Mouse (Mus musculus) lung, embryonic 16.5 days (tissue): ENCODE data around the gene Srm. TPM values are rescaled to one million over a fixed set of nuclear protein-coding genes. Genes with fewer than 3 reads are reported as not detected.
A peak's percentile ranks its signal among the peaks of the same experiment; 100 is the strongest.

ENCODE experiments used
- ATAC-seq: fragments of 200-750 bp; cut with Nextera tagmentation; 2 replicates; pipeline ENCODE4 v1.8.0; 2017; ENCODE audit warnings: low read depth, mild to moderate bottlenecking, moderate library complexity
- H3K27ac ChIP-seq: fragments of 300-500 bp; sonication (generic); 2 replicates; pipeline ENCODE4 v1.5.1; 2014; ENCODE audit warnings: mild to moderate bottlenecking, control low read depth, low read length
- H3K27me3 ChIP-seq: fragments of 300-500 bp; sonication (generic); 2 replicates; pipeline ENCODE4 v1.6.1; 2014; ENCODE audit warnings: low read depth, low read length, mixed read lengths; ENCODE audit not compliant: control insufficient read depth, insufficient read depth
- H3K36me3 ChIP-seq: fragments of 300-500 bp; sonication (generic); 2 replicates; pipeline ENCODE4 v1.6.1; 2014; ENCODE audit warnings: low read length; ENCODE audit not compliant: control insufficient read depth, insufficient read depth
- H3K4me1 ChIP-seq: fragments of 300-500 bp; sonication (generic); replicated peaks from 2 replicates; pipeline ENCODE4 v1.6.1; 2014; ENCODE audit warnings: low read length, mixed read lengths; ENCODE audit not compliant: control insufficient read depth, insufficient read depth
- H3K4me2 ChIP-seq: fragments of 300-500 bp; sonication (generic); 2 replicates; pipeline ENCODE4 v1.6.1; 2014; ENCODE audit warnings: low read depth, low read length, control low read depth
- H3K4me3 ChIP-seq: fragments of 300-500 bp; sonication (generic); 2 replicates; pipeline ENCODE4 v1.5.1; 2014; ENCODE audit warnings: mild to moderate bottlenecking, low read length, control low read depth
- H3K9ac ChIP-seq: fragments of 300-500 bp; sonication (generic); 2 replicates; pipeline ENCODE4 v1.6.1; 2014; ENCODE audit warnings: low read length, control low read depth
- H3K9me3 ChIP-seq: fragments of 300-500 bp; sonication (generic); 2 replicates; pipeline ENCODE4 v1.6.1; 2016; ENCODE audit warnings: low read length; ENCODE audit not compliant: control insufficient read depth
- WGBS: fragments of 180-500 bp; shearing (Covaris S2); extraction: QIAGEN DNeasy Blood & Tissue Kit; methylation state at CpG from one replicate; pipeline ENCODE4 v1.1.7; 2014; 5-methylcytosine and 5-hydroxymethylcytosine counted together
- polyA plus RNA-seq: library from polyadenylated mRNA; unstranded; fragments of >200 nt; fragmentation: Nextera tagmentation; extraction: Ambion mirVana; gene quantifications from 2 replicates; pipeline ENCODE4 v1.2.1, GENCODE M21; 2015

The Srm gene
- polyA plus RNA-seq, 1 experiment from 2014 or later = 126 TPM

GRCm38 (mm10) chr4:148607758-148608157 is 16.5 kb downstream of the Srm start:
- ATAC-seq = 0 out of 2 replicates have a peak, but pooled peaks have one; percentile 35
- Histone ChIP-seq H3K27ac (no peak overlapping the region), H3K27me3 (no peaks in the 10 kb centered on the region), H3K9ac (no peak overlapping the region), H3K4me3 (no peak overlapping the region), H3K36me3 (peaks cover 3% of the 10 kb centered on the region; the same call in 1 of the 2 replicates), H3K9me3 (no peaks in the 10 kb centered on the region), H3K4me2 (no peak overlapping the region), H3K4me1 (0 out of 2 replicates have a peak, but pooled peaks cover 3% of the 10 kb centered on the region)
- WGBS = 21% methylated on average over 5 of the region's 5 CpGs

GRCm38 (mm10) chr4:148609805-148610204 is 18.5 kb downstream of the Srm start:
- no peaks in the 10 kb centered on the region for H3K9me3 ChIP-seq
- no peak overlapping the region for H3K4me2 ChIP-seq
- no peak overlapping the region for H3K9ac ChIP-seq
- WGBS = 69% methylated on average over 5 of the region's 5 CpGs
- no peak overlapping the region for H3K27ac ChIP-seq
- ATAC-seq = no peak
- H3K4me3 ChIP-seq = no peak overlapping the region
- no peaks in the 10 kb centered on the region for H3K27me3 ChIP-seq
- H3K4me1 ChIP-seq = 0 out of 2 replicates have a peak, but pooled peaks cover 3% of the 10 kb centered on the region
- H3K36me3 ChIP-seq = peaks cover 12% of the 10 kb centered on the region

- H3K9ac ChIP-seq = no peak overlapping the region
- H3K27me3 ChIP-seq = no peaks in the 10 kb centered on the region
- ATAC-seq = no peak
- 53% methylated on average over 5 of the region's 5 CpGs for WGBS
- H3K4me1 ChIP-seq = 0 out of 2 replicates have a peak, but pooled peaks cover 3% of the 10 kb centered on the region
- no peaks in the 10 kb centered on the region for H3K9me3 ChIP-seq
- H3K4me3 ChIP-seq = no peak overlapping the region
- no peak overlapping the region for H3K4me2 ChIP-seq
- H3K36me3 ChIP-seq = peaks cover 19% of the 10 kb centered on the region
- no peak overlapping the region for H3K27ac ChIP-seq
Observed at GRCm38 (mm10) chr4:148610631-148611364, 19.5 kb downstream of the Srm start.

DNA sequence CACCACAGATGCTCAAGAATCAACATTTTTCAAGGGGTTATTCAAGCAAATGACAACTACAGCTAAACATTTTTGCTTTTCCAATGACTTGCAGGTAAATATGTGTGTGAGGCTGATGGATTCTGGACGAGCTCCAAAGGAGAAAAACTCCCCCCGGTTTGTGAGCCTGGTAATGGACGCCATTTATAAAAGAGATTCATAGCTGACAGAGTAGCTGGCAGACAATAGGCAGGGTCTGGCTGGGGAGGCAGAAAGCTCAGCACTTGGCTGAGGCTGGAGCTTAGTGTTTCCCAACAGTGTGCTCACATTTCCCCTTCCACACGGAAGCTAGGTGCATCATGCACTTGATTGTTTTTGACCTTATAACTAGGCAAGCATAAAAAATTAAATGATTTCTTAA is 21.3 kb downstream of the Srm start:
- 47% methylated on average over 4 of the region's 4 CpGs for WGBS
- H3K4me3 ChIP-seq = no peak overlapping the region
- H3K27ac ChIP-seq = no peak overlapping the region
- no peak for ATAC-seq
- H3K4me1 ChIP-seq = 0 out of 2 replicates have a peak, but pooled peaks cover 3% of the 10 kb centered on the region
- H3K36me3 ChIP-seq = peaks cover 25% of the 10 kb centered on the region
- no peaks in the 10 kb centered on the region for H3K9me3 ChIP-seq
- no peak overlapping the region for H3K9ac ChIP-seq
- no peak overlapping the region for H3K4me2 ChIP-seq
- no peaks in the 10 kb centered on the region for H3K27me3 ChIP-seq

GRCm38 (mm10) chr4:148613738-148614137 is 22.4 kb downstream of the Srm start:
- peaks cover 31% of the 10 kb centered on the region for H3K36me3 ChIP-seq
- 83% methylated on average over 9 of the region's 9 CpGs for WGBS
- H3K9me3 ChIP-seq = no peaks in the 10 kb centered on the region
- no peak overlapping the region for H3K4me3 ChIP-seq
- H3K27me3 ChIP-seq = no peaks in the 10 kb centered on the region
- H3K27ac ChIP-seq = no peak overlapping the region
- H3K4me2 ChIP-seq = no peak overlapping the region
- H3K4me1 ChIP-seq = 0 out of 2 replicates have a peak, but pooled peaks cover under 1% of the 10 kb centered on the region
- H3K9ac ChIP-seq = no peak overlapping the region
- ATAC-seq = no peak

GRCm38 (mm10) chr4:148619805-148620204 is 28.5 kb downstream of the Srm start:
- Histone ChIP-seq H3K9me3 (no peaks in the 10 kb centered on the region), H3K27me3 (no peaks in the 10 kb centered on the region), H3K4me2 (no peak overlapping the region), H3K27ac (no peak overlapping the region), H3K36me3 (peaks cover 67% of the 10 kb centered on the region), H3K4me1 (peaks cover 18% of the 10 kb centered on the region), H3K9ac (no peak overlapping the region), H3K4me3 (no peak overlapping the region)
- 32% methylated on average over 1 of the region's 1 CpGs for WGBS
- ATAC-seq = peak; percentile 68

DNA sequence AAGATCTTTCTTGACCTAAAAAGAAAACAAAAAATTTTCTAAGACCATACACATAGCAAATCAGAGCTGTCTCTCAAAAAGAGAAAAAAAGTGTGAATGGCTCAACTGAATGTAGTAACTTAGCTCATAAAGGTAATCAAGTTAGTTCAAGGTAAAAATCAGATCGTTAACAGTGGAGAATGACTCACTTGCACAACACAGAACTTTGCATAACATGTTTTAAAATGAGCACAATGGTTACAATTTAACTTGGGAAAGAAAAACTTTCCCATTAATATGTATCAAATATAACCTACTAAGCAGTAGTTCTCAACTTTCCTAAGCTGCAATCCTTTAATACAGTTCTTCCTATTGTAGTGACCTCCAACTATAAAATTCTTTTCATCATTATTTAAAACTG is 29.4 kb downstream of the Srm start:
- H3K27me3 ChIP-seq = no peaks in the 10 kb centered on the region
- no peak overlapping the region for H3K27ac ChIP-seq
- no peaks in the 10 kb centered on the region for H3K9me3 ChIP-seq
- 87% methylated on average over 1 of the region's 1 CpGs for WGBS
- no peak overlapping the region for H3K9ac ChIP-seq
- peaks cover 22% of the 10 kb centered on the region for H3K4me1 ChIP-seq
- no peak overlapping the region for H3K4me3 ChIP-seq
- H3K36me3 ChIP-seq = peaks cover 64% of the 10 kb centered on the region
- H3K4me2 ChIP-seq = no peak overlapping the region
- no peak for ATAC-seq

- 88% methylated on average over 4 of the region's 4 CpGs for WGBS
- no peaks in the 10 kb centered on the region for H3K9me3 ChIP-seq
- no peak overlapping the region for H3K27ac ChIP-seq
- H3K4me2 ChIP-seq = no peak overlapping the region
- H3K36me3 ChIP-seq = peaks cover 57% of the 10 kb centered on the region
- no peaks in the 10 kb centered on the region for H3K27me3 ChIP-seq
- no peak for ATAC-seq
- H3K9ac ChIP-seq = no peak overlapping the region
- H3K4me1 ChIP-seq = peaks cover 22% of the 10 kb centered on the region
- no peak overlapping the region for H3K4me3 ChIP-seq
Observed at GRCm38 (mm10) chr4:148622485-148622884, 31.2 kb downstream of the Srm start.

DNA sequence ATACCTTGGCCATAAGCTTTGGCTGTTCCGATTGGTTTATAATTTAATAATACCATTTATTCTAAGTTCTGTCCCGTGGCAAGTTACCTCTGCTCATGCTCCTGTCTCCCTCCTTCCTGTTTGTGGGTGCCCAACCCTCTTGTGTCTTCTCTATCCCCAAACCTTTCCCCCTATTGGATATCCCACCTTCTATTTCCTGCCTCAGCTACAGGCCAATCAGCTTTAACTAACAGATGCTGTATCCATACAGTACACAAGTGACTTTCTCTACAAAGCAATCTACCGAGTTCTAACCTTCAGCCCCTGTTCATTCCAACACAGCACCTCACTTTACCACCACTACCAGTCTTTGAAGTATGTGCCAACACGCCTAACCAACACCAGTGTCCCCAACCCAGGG is 32.3 kb downstream of the Srm start:
- no peaks in the 10 kb centered on the region for H3K9me3 ChIP-seq
- no peak overlapping the region for H3K27ac ChIP-seq
- no peak overlapping the region for H3K4me3 ChIP-seq
- peaks cover 22% of the 10 kb centered on the region for H3K4me1 ChIP-seq
- 76% methylated on average over 4 of the region's 4 CpGs for WGBS
- H3K4me2 ChIP-seq = peak overlapping the region; percentile 5; the same call in 1 of the 2 replicates
- no peak overlapping the region for H3K9ac ChIP-seq
- no peaks in the 10 kb centered on the region for H3K27me3 ChIP-seq
- no peak for ATAC-seq
- peaks cover 52% of the 10 kb centered on the region for H3K36me3 ChIP-seq
